Mouse (Mus musculus) limb, embryonic 12.5 days (tissue): Measurements from ENCODE around the gene AF067063. TPM values are rescaled to one million over a fixed set of nuclear protein-coding genes. Genes with fewer than 3 reads are reported as not detected.
A peak's percentile ranks its signal among the peaks of the same experiment; 100 is the strongest.
"Not testable (repeated sequence)": the region's sequence is repeated elsewhere in the genome, so short reads cannot be mapped to it uniquely, and the experiment has no call there.

Experiments
- ATAC-seq: fragments of 200-750 bp; cut with Nextera tagmentation; 2 replicates; pipeline ENCODE4 v1.8.0; 2017; ENCODE audit warnings: low read depth, moderate TSS enrichment; ENCODE audit not compliant: insufficient number of reproducible peaks, insufficient read depth, low FRiP score, low TSS enrichment
- H3K27ac ChIP-seq: fragments of 300-500 bp; sonication (generic); 2 replicates; pipeline ENCODE4 v1.5.1; 2016; ENCODE audit warnings: mild to moderate bottlenecking, moderate library complexity
- H3K27me3 ChIP-seq: fragments of 300-500 bp; sonication (generic); 2 replicates; pipeline ENCODE4 v1.6.1; 2016; ENCODE audit warnings: mild to moderate bottlenecking, moderate library complexity
- H3K36me3 ChIP-seq: fragments of 300-500 bp; sonication (generic); 2 replicates; pipeline ENCODE4 v1.6.1; 2016; ENCODE audit warnings: mild to moderate bottlenecking, moderate library complexity
- H3K4me1 ChIP-seq: fragments of 300-500 bp; sonication (generic); replicated peaks from 2 replicates; pipeline ENCODE4 v1.6.1; 2016
- H3K4me2 ChIP-seq: fragments of 300-500 bp; sonication (generic); 2 replicates; pipeline ENCODE4 v1.6.1; 2016; ENCODE audit warnings: mild to moderate bottlenecking, moderate library complexity
- H3K4me3 ChIP-seq: fragments of 300-500 bp; sonication (generic); replicated peaks from 2 replicates; pipeline ENCODE4 v1.5.1; 2016; ENCODE audit warnings: mild to moderate bottlenecking
- H3K9ac ChIP-seq: fragments of 300-500 bp; sonication (generic); replicated peaks from 2 replicates; pipeline ENCODE4 v1.6.1; 2016; ENCODE audit warnings: mild to moderate bottlenecking, moderate library complexity
- H3K9me3 ChIP-seq: fragments of 300-500 bp; sonication (generic); 2 replicates; pipeline ENCODE4 v1.6.1; 2016; ENCODE audit warnings: mild to moderate bottlenecking, moderate library complexity
- WGBS: fragments of 180-500 bp; shearing (Covaris S2); methylation state at CpG from one replicate; pipeline ENCODE4 v1.1.7; 2016; 5-methylcytosine and 5-hydroxymethylcytosine counted together
- polyA plus RNA-seq: library from polyadenylated mRNA; unstranded; fragments of >200 nt; fragmentation: Nextera tagmentation; extraction: Ambion mirVana; gene quantifications from 2 replicates; pipeline ENCODE4 v1.2.1, GENCODE M21; 2016

The AF067063 gene
- polyA plus RNA-seq = not detected in 2 replicates

GRCm38 (mm10) chr13:119830116-119830515 lies at the start of gene AF067063:
Gene AF067063, minus strand, starts transcription at chr13:119830216.
- H3K4me1 ChIP-seq, H3K27ac ChIP-seq, ATAC-seq, H3K4me3 ChIP-seq, H3K4me2 ChIP-seq, H3K9me3 ChIP-seq, H3K27me3 ChIP-seq, H3K9ac ChIP-seq, H3K36me3 ChIP-seq: not testable (repeated sequence)

DNA sequence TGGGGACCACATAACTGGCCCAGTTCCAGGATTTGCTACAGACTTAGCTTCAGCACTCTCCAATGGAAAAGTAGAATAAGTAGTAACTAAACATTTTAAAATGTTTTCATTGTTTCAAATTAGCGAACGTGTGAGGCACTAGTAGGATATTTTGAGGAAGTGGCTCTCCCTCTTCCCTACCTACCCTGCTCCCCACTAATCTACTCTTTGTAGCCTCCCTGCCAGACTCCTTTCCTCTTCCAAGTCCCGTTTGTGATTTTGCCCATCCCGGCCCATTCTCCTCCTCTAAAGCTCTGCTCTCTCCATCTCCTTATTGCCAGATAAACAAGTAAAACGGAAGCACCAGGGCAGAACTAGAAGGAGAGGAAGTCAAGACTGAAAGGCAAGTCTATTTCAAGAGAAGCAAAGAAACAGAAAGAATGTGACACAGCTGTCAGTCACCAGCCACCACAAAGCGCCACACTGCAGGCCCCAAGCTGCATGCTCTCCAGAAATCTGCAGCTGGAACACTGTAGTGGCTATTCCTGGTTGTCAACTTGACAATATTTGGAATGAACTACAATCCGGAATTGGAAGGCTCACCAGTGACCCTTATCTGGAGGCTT lies 34.5 kb upstream of the AF067063 start:
- H3K4me1 ChIP-seq, ATAC-seq, H3K9me3 ChIP-seq, H3K36me3 ChIP-seq, H3K4me3 ChIP-seq, H3K27me3 ChIP-seq, H3K4me2 ChIP-seq, H3K9ac ChIP-seq, H3K27ac ChIP-seq: not testable (repeated sequence)
- 85% methylated on average over 6 of the region's 7 CpGs for WGBS

DNA sequence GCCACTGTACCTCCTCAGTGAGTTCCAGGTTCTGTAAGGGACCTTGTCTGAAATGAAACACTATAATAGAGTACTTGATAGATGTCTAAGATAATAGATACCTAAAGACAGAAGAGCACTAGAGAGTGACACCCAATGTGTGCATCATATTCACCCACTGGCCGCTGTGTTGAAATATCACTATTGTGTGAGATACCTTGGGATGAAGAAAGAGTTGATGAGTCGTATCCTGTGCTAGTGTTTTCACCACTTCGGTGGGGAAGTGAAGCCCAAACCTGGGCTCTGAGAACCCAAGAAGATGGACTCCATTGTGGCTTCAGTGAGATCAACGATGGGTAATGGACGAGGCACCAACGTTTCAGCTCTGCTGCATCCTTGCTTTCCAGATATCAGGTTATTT lies 32.4 kb upstream of the AF067063 start:
- H3K36me3 ChIP-seq, H3K4me2 ChIP-seq, ATAC-seq, H3K9me3 ChIP-seq, H3K9ac ChIP-seq, H3K4me3 ChIP-seq, H3K27me3 ChIP-seq, H3K27ac ChIP-seq, H3K4me1 ChIP-seq: not testable (repeated sequence)
- WGBS = no CpG with 5 or more reads among the region's 6 CpGs

- H3K4me1 ChIP-seq, H3K27ac ChIP-seq, H3K9me3 ChIP-seq, ATAC-seq, H3K4me2 ChIP-seq, H3K9ac ChIP-seq, H3K4me3 ChIP-seq, H3K36me3 ChIP-seq: not testable (repeated sequence)
- peaks cover 24% of the 10 kb centered on the region for H3K27me3 ChIP-seq
- WGBS = 30% methylated on average over 6 of the region's 6 CpGs
Measured at GRCm38 (mm10) chr13:119839982-119840381, 10.0 kb upstream of the AF067063 start.

DNA sequence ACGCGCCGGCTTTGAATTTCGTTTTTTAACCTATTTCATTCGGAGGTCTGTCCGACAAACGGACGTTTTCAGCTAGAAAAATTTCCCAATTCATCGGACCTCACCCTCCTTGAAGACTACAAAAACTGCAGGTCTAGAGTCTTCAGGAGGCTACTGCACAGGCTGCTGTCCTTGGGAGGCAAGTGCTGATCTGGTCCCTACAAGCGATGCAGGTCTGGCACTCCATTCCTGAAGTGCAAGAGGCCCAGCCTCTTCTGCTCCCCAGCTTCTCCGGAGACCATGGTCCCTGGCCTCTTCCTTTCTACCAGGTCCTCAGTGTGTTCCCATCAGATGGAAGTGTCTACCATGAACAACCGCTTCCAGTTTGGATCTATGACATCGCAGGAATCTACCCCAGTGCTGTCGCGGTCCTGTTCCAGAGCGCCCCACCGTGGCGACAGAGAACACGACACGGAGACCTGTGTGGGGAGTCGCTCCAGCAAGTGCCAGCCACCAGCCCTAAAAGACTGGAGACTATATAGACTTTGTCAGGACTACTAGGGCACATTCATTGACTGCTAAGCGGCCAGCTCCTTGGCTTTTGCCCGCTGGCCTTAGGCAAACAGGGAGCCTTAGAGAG lies 7.8 kb upstream of the AF067063 start:
- WGBS = 7% methylated on average over 14 of the region's 23 CpGs
- H3K9me3 ChIP-seq, ATAC-seq, H3K9ac ChIP-seq, H3K4me1 ChIP-seq, H3K4me3 ChIP-seq, H3K36me3 ChIP-seq, H3K27ac ChIP-seq, H3K4me2 ChIP-seq: not testable (repeated sequence)
- H3K27me3 ChIP-seq = peaks cover 27% of the 10 kb centered on the region

GRCm38 (mm10) chr13:119836324-119836811 lies 6.4 kb upstream of the AF067063 start:
- not testable (repeated sequence) for H3K4me1 ChIP-seq, H3K36me3 ChIP-seq, H3K9ac ChIP-seq, H3K9me3 ChIP-seq, H3K27ac ChIP-seq
- H3K4me3 ChIP-seq = peak overlapping the region; percentile 13; the same call in 1 of the 2 replicates
- ATAC-seq = peak; percentile 16; the same call in 1 of the 2 replicates
- peaks cover 27% of the 10 kb centered on the region for H3K27me3 ChIP-seq
- peak overlapping the region; percentile 34 for H3K4me2 ChIP-seq
- 9% methylated on average over 23 of the region's 23 CpGs for WGBS

DNA sequence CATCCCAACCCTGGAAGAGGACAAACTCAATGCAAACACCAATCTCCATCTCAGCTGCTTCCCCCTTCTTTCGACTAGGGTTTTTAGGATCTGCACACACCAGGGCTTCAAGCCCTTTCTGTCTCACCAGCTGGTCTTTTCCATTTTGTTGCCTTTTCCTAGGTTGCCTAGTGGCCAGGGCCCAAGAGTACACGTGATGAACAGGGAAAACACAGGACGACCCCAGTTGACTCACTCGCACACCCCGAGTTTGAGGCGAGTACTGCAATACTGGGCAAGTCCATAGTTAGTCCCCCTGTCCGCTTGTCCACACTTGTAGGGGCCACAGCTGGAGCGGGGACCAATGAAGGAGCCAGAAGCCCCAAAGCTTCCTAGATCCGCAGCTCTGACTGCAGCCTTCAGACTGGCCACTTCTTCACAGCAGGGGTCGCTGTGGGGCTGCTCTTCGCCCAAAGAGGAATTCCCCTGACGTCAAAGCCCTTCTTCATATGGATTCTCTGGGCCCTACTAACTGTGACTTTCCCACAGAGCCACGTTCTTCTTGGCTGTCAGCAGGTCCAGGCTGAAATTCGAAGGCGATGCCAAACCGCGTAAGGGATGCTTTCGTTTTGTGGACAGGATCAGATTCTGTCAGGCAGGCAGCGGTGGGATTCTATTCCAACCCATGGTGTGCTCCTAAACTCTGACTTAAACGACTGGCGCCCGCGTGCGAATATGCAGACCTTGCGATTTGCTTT lies 5.5 kb upstream of the AF067063 start, which contains the start of gene D13Ertd608e:
D13Ertd608e (plus strand) TSS at position 687 of the 737 bp plus-strand sequence.
- H3K4me2 ChIP-seq = peak within 1 kb of the TSS; percentile 34
- H3K9me3 ChIP-seq, H3K4me1 ChIP-seq, H3K27ac ChIP-seq, H3K9ac ChIP-seq, H3K36me3 ChIP-seq: not testable (repeated sequence)
- peaks cover 27% of the 10 kb centered on the region for H3K27me3 ChIP-seq
- H3K4me3 ChIP-seq = peak within 1 kb of the TSS; percentile 13; the same call in 1 of the 2 replicates
- 17% methylated on average over 18 of the region's 25 CpGs for whole genome bisulfite sequencing
- peak; percentile 54; the same call in 1 of the 2 replicates for ATAC-seq

DNA sequence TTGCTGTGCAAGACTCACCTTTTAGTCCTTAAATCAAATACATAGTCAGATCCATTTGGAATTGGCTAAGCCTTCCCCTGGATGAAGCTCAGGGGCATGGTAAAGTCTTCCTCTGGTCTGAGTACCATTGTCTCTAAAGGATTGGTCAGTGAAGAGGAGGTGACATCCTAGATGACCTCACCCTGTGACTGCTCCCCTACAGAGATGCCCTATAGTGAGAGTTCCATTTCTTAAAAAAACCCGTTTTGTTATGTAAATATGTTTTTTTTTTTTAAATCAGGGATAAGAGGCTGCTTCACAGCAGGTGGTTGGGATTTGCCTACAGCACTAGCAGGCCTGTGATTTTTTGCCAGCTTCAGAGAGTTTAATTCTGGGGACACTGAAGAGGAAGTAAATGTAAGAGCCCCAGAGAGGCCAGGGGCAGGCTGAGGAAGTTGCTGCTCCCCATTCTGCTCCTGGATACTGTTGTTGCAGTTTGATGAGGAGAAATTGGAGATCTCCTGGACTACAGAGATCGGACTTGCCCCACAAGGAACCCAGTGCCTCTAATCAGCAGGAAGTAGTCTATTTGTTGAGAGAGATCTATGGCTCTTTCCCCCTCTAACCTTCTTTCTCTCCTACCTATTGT lies 12.3 kb downstream of the AF067063 start:
- no peak overlapping the region for H3K27ac ChIP-seq

GRCm38 (mm10) chr13:119816798-119817197 lies 13.2 kb downstream of the AF067063 start:
- Histone ChIP-seq H3K27ac (no peak overlapping the region), H3K27me3 (no peaks in the 10 kb centered on the region), H3K36me3 (no peaks in the 10 kb centered on the region), H3K9ac (no peak overlapping the region), H3K4me3 (no peak overlapping the region), H3K4me2 (no peak overlapping the region), H3K4me1 (no peaks in the 10 kb centered on the region), H3K9me3 (no peaks in the 10 kb centered on the region)
- ATAC-seq = no peak
- WGBS = 57% methylated on average over 8 of the region's 8 CpGs

More for the DNA sequence above, 12.3 kb downstream of the AF067063 start:
- ATAC-seq = no peak
- Histone ChIP-seq H3K4me1 (no peaks in the 10 kb centered on the region), H3K4me3 (no peak overlapping the region), H3K9ac (no peak overlapping the region), H3K4me2 (no peak overlapping the region), H3K9me3 (no peaks in the 10 kb centered on the region), H3K27me3 (no peaks in the 10 kb centered on the region), H3K36me3 (no peaks in the 10 kb centered on the region)
- WGBS = 34% methylated on average over 2 of the region's 2 CpGs

- 85% methylated on average over 9 of the region's 9 CpGs for WGBS
- H3K4me1 ChIP-seq = no peaks in the 10 kb centered on the region
- no peak overlapping the region for H3K27ac ChIP-seq
- no peaks in the 10 kb centered on the region for H3K36me3 ChIP-seq
- no peak overlapping the region for H3K4me3 ChIP-seq
- no peak overlapping the region for H3K4me2 ChIP-seq
- no peak for ATAC-seq
- H3K27me3 ChIP-seq = no peaks in the 10 kb centered on the region
- no peaks in the 10 kb centered on the region for H3K9me3 ChIP-seq
- no peak overlapping the region for H3K9ac ChIP-seq
Measured at GRCm38 (mm10) chr13:119810031-119810430, 20.0 kb downstream of the AF067063 start.

DNA sequence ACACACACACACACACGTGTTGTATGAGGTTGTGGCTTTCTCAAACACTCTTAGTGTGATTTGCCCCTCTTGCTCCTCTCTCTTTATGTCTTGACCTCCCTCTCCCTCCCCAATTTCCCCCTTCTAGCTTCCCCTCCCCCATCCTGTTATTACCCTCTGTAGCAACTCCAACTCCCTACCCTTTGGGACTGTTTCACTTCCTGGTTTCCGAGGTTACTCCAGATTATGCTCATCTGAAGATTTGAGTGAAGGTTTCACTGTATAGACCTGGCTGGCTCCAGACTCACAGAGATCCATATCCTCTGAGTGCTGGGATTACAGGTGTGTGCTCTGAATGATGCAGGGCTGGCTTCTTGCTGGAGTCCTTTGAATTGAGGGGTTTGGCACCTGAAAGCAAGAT lies 21.1 kb downstream of the AF067063 start:
- Histone ChIP-seq H3K9me3 (no peaks in the 10 kb centered on the region), H3K4me2 (no peak overlapping the region), H3K9ac (no peak overlapping the region), H3K36me3 (no peaks in the 10 kb centered on the region), H3K4me3 (no peak overlapping the region), H3K4me1 (no peaks in the 10 kb centered on the region), H3K27me3 (no peaks in the 10 kb centered on the region), H3K27ac (no peak overlapping the region)
- ATAC-seq = no peak
- 65% methylated on average over 2 of the region's 2 CpGs for WGBS
